7 mouse cellular contexts compared by ENCODE assay signal in genomic region chr5:35563449-35563848, GRCm38 (mm10). TPM values are rescaled to one million over a fixed set of nuclear protein-coding genes. Genes with fewer than 3 reads are reported as not detected.
DNase-seq lines count a peak whose midpoint lies in the region; ATAC-seq and TF ChIP-seq lines count a peak whose summit lies in the region.

No protein-coding gene starts in this region.

- no peaks in the 10 kb centered on the region for H3K9me3 ChIP-seq in G1E (replicated peaks)
- H3K9me3 ChIP-seq in embryonic facial prominence, embryonic 11.5 days (replicated peaks; ENCODE audit: control insufficient read depth, low read length), result no peaks in the 10 kb centered on the region
- no peaks in the 10 kb centered on the region for H3K9me3 ChIP-seq in heart, postnatal 0 days (replicated peaks; ENCODE audit: control insufficient read depth, low read length)

- TF ChIP-seq CTCF in G1E (IDR thresholded peaks at IDR 0.05; ENCODE audit: low read depth, low read length), result peak; percentile 99
- peak; percentile 86 for TF ChIP-seq CTCF in heart, postnatal 0 days (IDR thresholded peaks at IDR 0.05; ENCODE audit: low read depth)
- peak; percentile 88 for TF ChIP-seq CTCF in spleen, adult 2 months (IDR thresholded peaks at IDR 0.05; ENCODE audit: extremely low read depth, insufficient read depth, insufficient read length, insufficient replicate concordance)

- no peak for TF ChIP-seq EP300 in heart, postnatal 0 days (IDR thresholded peaks at IDR 0.05; ENCODE audit: low read depth)

- H3K36me3 ChIP-seq in G1E (replicated peaks), result peaks cover 96% of the 10 kb centered on the region
- H3K36me3 ChIP-seq in embryonic facial prominence, embryonic 11.5 days (replicated peaks; ENCODE audit: control insufficient read depth, insufficient read depth, low read depth, low read length), result peaks cover 9% of the 10 kb centered on the region
- H3K36me3 ChIP-seq in heart, postnatal 0 days (replicated peaks; ENCODE audit: control insufficient read depth, insufficient read depth, low read length), result peaks cover 72% of the 10 kb centered on the region
- H3K36me3 ChIP-seq in spleen, adult 2 months (ENCODE audit: control insufficient read depth, insufficient read depth, low read length), result peaks cover 34% of the 10 kb centered on the region

- H3K27ac ChIP-seq in embryonic facial prominence, embryonic 11.5 days (replicated peaks; ENCODE audit: low read depth, low read length), result no peak overlapping the region
- no peak overlapping the region for H3K27ac ChIP-seq in heart, postnatal 0 days (ENCODE audit: low read depth)
- no peak overlapping the region for H3K27ac ChIP-seq in spleen, adult 2 months (ENCODE audit: insufficient read depth, low read length)

- no peaks in the 10 kb centered on the region for H3K27me3 ChIP-seq in G1E (ENCODE audit: insufficient read depth, low read length)
- H3K27me3 ChIP-seq in embryonic facial prominence, embryonic 11.5 days (ENCODE audit: control insufficient read depth, insufficient read depth, low read length), result no peaks in the 10 kb centered on the region
- H3K27me3 ChIP-seq in heart, postnatal 0 days (ENCODE audit: control insufficient read depth, insufficient read depth, low read length), result no peaks in the 10 kb centered on the region
- no peaks in the 10 kb centered on the region for H3K27me3 ChIP-seq in spleen, adult 2 months (ENCODE audit: control insufficient read depth, insufficient read depth, low read length)

- WGBS in embryonic facial prominence, embryonic 11.5 days, result 4% methylated on average over 1 of the region's 1 CpGs
- WGBS in heart, postnatal 0 days, result 6% methylated on average over 1 of the region's 1 CpGs
- WGBS in spleen, adult 2 months, result 0% methylated on average over 1 of the region's 1 CpGs

- no peak for ATAC-seq in G1E (ENCODE audit: extremely low read depth, insufficient number of reproducible peaks, low FRiP score, poor library complexity, severe bottlenecking)
- ATAC-seq in embryonic facial prominence, embryonic 11.5 days (replicated peaks; ENCODE audit: insufficient number of reproducible peaks, low FRiP score, low TSS enrichment, low read depth), result no peak
- no peak for ATAC-seq in heart, postnatal 0 days (ENCODE audit: insufficient read depth, low read depth)

- H3K4me1 ChIP-seq in G1E (ENCODE audit: insufficient read depth, low read depth, low read length), result peaks cover 58% of the 10 kb centered on the region
- H3K4me1 ChIP-seq in embryonic facial prominence, embryonic 11.5 days (ENCODE audit: control insufficient read depth, insufficient read depth, low read length), result no peaks in the 10 kb centered on the region
- peaks cover 34% of the 10 kb centered on the region for H3K4me1 ChIP-seq in heart, postnatal 0 days (ENCODE audit: control insufficient read depth, insufficient read depth)
- no peaks in the 10 kb centered on the region for H3K4me1 ChIP-seq in spleen, adult 2 months (ENCODE audit: control insufficient read depth, insufficient read depth, insufficient read length)

- TF ChIP-seq POLR2A in spleen, adult 2 months (IDR thresholded peaks at IDR 0.05; ENCODE audit: low read depth, low read length), result no peak

- H3K4me2 ChIP-seq in embryonic facial prominence, embryonic 11.5 days (ENCODE audit: low read depth, low read length), result no peak overlapping the region
- H3K4me2 ChIP-seq in heart, postnatal 0 days (ENCODE audit: low read depth, low read length), result no peak overlapping the region

- no peak overlapping the region for H3K4me3 ChIP-seq in G1E (ENCODE audit: low read depth, low read length)
- H3K4me3 ChIP-seq in embryonic facial prominence, embryonic 11.5 days (ENCODE audit: low read depth, low read length), result no peak overlapping the region
- H3K4me3 ChIP-seq in heart, postnatal 0 days (ENCODE audit: low read depth, low read length), result no peak overlapping the region
- no peak overlapping the region for H3K4me3 ChIP-seq in spleen, adult 2 months (ENCODE audit: extremely low read depth, insufficient read depth, insufficient read length)

- no peak overlapping the region for H3K9ac ChIP-seq in embryonic facial prominence, embryonic 11.5 days (replicated peaks; ENCODE audit: low read length)
- no peak overlapping the region for H3K9ac ChIP-seq in heart, postnatal 0 days (replicated peaks; ENCODE audit: low read depth, low read length)

- DNase-seq in G1E (ENCODE audit: low spot score), result peak; percentile 67
- peak; percentile 92 for DNase-seq in adrenal gland, postnatal 14 days
- DNase-seq in embryonic facial prominence, embryonic 11.5 days (ENCODE audit: low spot score), result peak; percentile 76
- peak; percentile 20 for DNase-seq in heart, postnatal 0 days (ENCODE audit: low spot score)
- DNase-seq in layer of hippocampus, postnatal 10 days (ENCODE audit: low spot score in 2 of 2), result peak; percentile 81 to 84
- DNase-seq in lung, postnatal 4 days, result peak; percentile 66 to 81
- DNase-seq in spleen, adult 2 months (ENCODE audit: low read depth in 1 of 2, low spot score in 2 of 2), result peak; percentile 12 to 66

RNA-seq across cellular contexts. Expression of gene Trmt44, which starts 11.4 kb away (rescaled TPM):
- 14.7 and 16.4 TPM in 2 replicates for total RNA-seq in G1E (2014; fragmentation: Nextera tagmentation)
- total RNA-seq in G1E (2017), result 15.0 and 18.0 TPM in 2 replicates
- polyA plus RNA-seq in G1E (2012), result 4.2 and 5.9 TPM in 2 replicates
- total RNA-seq in adrenal gland, postnatal 14 days (2021), result 6.5 and 7.0 TPM in 2 replicates
- polyA plus RNA-seq in embryonic facial prominence, embryonic 11.5 days (2014; fragmentation: Nextera tagmentation; extraction: Ambion mirVana), result 6.9 and 7.9 TPM in 2 replicates
- total RNA-seq in heart, postnatal 0 days (2014; rRNA removed; ENCODE audit: low replicate concordance), result 7.3 and 8.1 TPM in 2 replicates
- polyA plus RNA-seq in heart, postnatal 0 days (2015; fragmentation: Nextera tagmentation; extraction: Ambion mirVana), result 2.4 and 2.6 TPM in 2 replicates
- 1 to 10 TPM; 8.3 to 9.5 TPM for total RNA-seq in layer of hippocampus, postnatal 10 days (2021)
- polyA plus RNA-seq in spleen, adult 2 months (2012; rRNA removed), result 4.8 and 5.2 TPM in 2 replicates

RNA-seq across cellular contexts. Expression of gene Acox3, which starts 19.4 kb away (rescaled TPM):
- total RNA-seq in G1E (2014; fragmentation: Nextera tagmentation), result 36.1 and 41.2 TPM in 2 replicates
- 49.0 and 51.8 TPM in 2 replicates for total RNA-seq in G1E (2017)
- 6.0 and 8.5 TPM in 2 replicates for polyA plus RNA-seq in G1E (2012)
- 43.9 and 53.2 TPM in 2 replicates for total RNA-seq in adrenal gland, postnatal 14 days (2021)
- polyA plus RNA-seq in embryonic facial prominence, embryonic 11.5 days (2014; fragmentation: Nextera tagmentation; extraction: Ambion mirVana), result 10.5 and 10.9 TPM in 2 replicates
- 26.8 and 31.2 TPM in 2 replicates for total RNA-seq in heart, postnatal 0 days (2014; rRNA removed; ENCODE audit: low replicate concordance)
- 11.9 and 13.4 TPM in 2 replicates for polyA plus RNA-seq in heart, postnatal 0 days (2015; fragmentation: Nextera tagmentation; extraction: Ambion mirVana)
- 10 to 100 TPM; 26.8 to 31.6 TPM for total RNA-seq in layer of hippocampus, postnatal 10 days (2021)
- polyA plus RNA-seq in spleen, adult 2 months (2012; rRNA removed), result 63.0 and 68.8 TPM in 2 replicates

RNA-seq across cellular contexts. Expression of gene Cpz, which starts 38.0 kb away (rescaled TPM):
- 9.7 and 15.1 TPM in 2 replicates for total RNA-seq in G1E (2014; fragmentation: Nextera tagmentation)
- 19.8 and 22.4 TPM in 2 replicates for total RNA-seq in G1E (2017)
- polyA plus RNA-seq in G1E (2012), result 6.0 and 6.8 TPM in 2 replicates
- 4.6 and 5.3 TPM in 2 replicates for total RNA-seq in adrenal gland, postnatal 14 days (2021)
- polyA plus RNA-seq in embryonic facial prominence, embryonic 11.5 days (2014; fragmentation: Nextera tagmentation; extraction: Ambion mirVana), result 3.6 and 6.0 TPM in 2 replicates
- 6.8 and 39.5 TPM in 2 replicates for total RNA-seq in heart, postnatal 0 days (2014; rRNA removed; ENCODE audit: low replicate concordance)
- 3.6 and 3.8 TPM in 2 replicates for polyA plus RNA-seq in heart, postnatal 0 days (2015; fragmentation: Nextera tagmentation; extraction: Ambion mirVana)
- 1 to 10 TPM; 1.3 to 1.6 TPM for total RNA-seq in layer of hippocampus, postnatal 10 days (2021)
- polyA plus RNA-seq in spleen, adult 2 months (2012; rRNA removed), result 1.2 and 1.4 TPM in 2 replicates

Comparison
In these comparisons a context has a peak if more than half of its experiments do, and no peak if none do; other contexts are left out.
1. DNase-seq: peak in every context shown above with its lines; median percentile 92 in adrenal gland, postnatal 14 days; 82 in layer of hippocampus, postnatal 10 days; 76 in embryonic facial prominence, embryonic 11.5 days; 74 in lung, postnatal 4 days; 67 in G1E; 39 in spleen, adult 2 months; 20 in heart, postnatal 0 days.